In the genomic region with DNA sequence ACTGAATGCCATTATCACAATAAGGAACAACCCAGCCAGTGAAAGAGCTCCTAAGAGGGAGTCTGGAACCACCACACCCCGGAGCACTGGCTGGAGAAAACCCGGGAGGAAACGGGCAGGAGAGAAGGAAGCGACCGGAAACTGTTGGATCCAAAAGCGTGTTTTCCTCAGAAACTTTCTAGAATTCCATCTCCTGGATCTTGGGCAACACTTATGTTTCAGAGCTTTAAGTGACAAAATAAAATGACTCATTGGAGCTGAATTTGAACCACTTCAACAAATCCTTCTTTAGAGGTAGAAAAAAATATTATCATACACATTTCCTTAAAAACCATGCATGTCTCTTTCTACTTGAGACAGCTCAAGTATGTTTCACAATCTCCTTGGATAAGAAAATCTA, we compare ENCODE assay signal across 31 mouse cellular contexts. TPM values are rescaled to one million over a fixed set of nuclear protein-coding genes. Genes with fewer than 3 reads are reported as not detected.
"Had no signal": no experiment of that assay in that cellular context is flagged by ENCODE, and none has a peak within 500 bp of the region (broad histone marks: within the 10 kb centered on the region; RNA-seq: fewer than 3 reads in every experiment).

No protein-coding gene starts in this region.

- H3K9me3 ChIP-seq: embryonic facial prominence, embryonic 10.5 days; embryonic facial prominence, embryonic 15.5 days; forebrain, embryonic 13.5 days; forebrain, embryonic 15.5 days had no signal

- H3K36me3 ChIP-seq: forebrain, embryonic 10.5 days; forebrain, embryonic 12.5 days; forebrain, embryonic 15.5 days had no signal

- H3K4me3 ChIP-seq: embryonic facial prominence, embryonic 10.5 days; embryonic facial prominence, embryonic 12.5 days; embryonic facial prominence, embryonic 13.5 days; embryonic facial prominence, embryonic 15.5 days; erythroblast, embryonic 14.5 days; forebrain, embryonic 10.5 days; forebrain, embryonic 12.5 days; forebrain, embryonic 13.5 days; forebrain, embryonic 15.5 days; gastrocnemius, adult 2 months; heart, adult 2 months had no signal

- ATAC-seq: forebrain, embryonic 13.5 days; forebrain, embryonic 14.5 days; forebrain, embryonic 15.5 days; forebrain, embryonic 16.5 days; forebrain, postnatal 0 days had no signal

- H3K27ac ChIP-seq: embryonic facial prominence, embryonic 10.5 days; embryonic facial prominence, embryonic 12.5 days; embryonic facial prominence, embryonic 13.5 days; embryonic facial prominence, embryonic 15.5 days; forebrain, embryonic 10.5 days; forebrain, embryonic 12.5 days; forebrain, embryonic 13.5 days; forebrain, embryonic 15.5 days; gastrocnemius, adult 2 months; heart, adult 2 months had no signal

- H3K27me3 ChIP-seq: embryonic facial prominence, embryonic 12.5 days; embryonic facial prominence, embryonic 13.5 days; embryonic facial prominence, embryonic 15.5 days; forebrain, embryonic 12.5 days; forebrain, embryonic 13.5 days; forebrain, embryonic 15.5 days had no signal

- DNase-seq: cerebellum, adult 2 months; cerebellum, adult 8-10 months; cerebellum, adult 9-10 months; cerebellum, adult 9-11 months; cerebellum, postnatal 10 days; cerebellum, postnatal 14 days; cerebellum, postnatal 25 days; cerebellum, postnatal 36 days; embryo, embryonic 11 days; forebrain, postnatal 0 days; gastrocnemius, adult 2 months; gastrocnemius, postnatal 10 days; gastrocnemius, postnatal 14 days; gastrocnemius, postnatal 25 days; gastrocnemius, postnatal 36 days; heart, adult 11 months; heart, adult 18-20 months; heart, adult 2 months had no signal

- H3K4me2 ChIP-seq: embryonic facial prominence, embryonic 12.5 days; embryonic facial prominence, embryonic 13.5 days; embryonic facial prominence, embryonic 15.5 days; forebrain, embryonic 12.5 days; forebrain, embryonic 13.5 days; forebrain, embryonic 15.5 days had no signal

- H3K4me1 ChIP-seq: embryonic facial prominence, embryonic 10.5 days; embryonic facial prominence, embryonic 12.5 days; embryonic facial prominence, embryonic 13.5 days; embryonic facial prominence, embryonic 15.5 days had no signal

- H3K9ac ChIP-seq: embryonic facial prominence, embryonic 12.5 days; embryonic facial prominence, embryonic 13.5 days; embryonic facial prominence, embryonic 15.5 days; forebrain, embryonic 12.5 days; forebrain, embryonic 13.5 days; forebrain, embryonic 15.5 days; forebrain, postnatal 0 days had no signal

RNA-seq across cellular contexts. Expression of gene Kcnmb4, which starts 52.7 kb away (rescaled TPM):
- total RNA-seq: gastrocnemius, adult 18-20 months; gastrocnemius, postnatal 36 days; granulocyte monocyte progenitor cell, adult 5-6 weeks had no signal
- polyA plus RNA-seq: erythroblast, embryonic 14.5 days had no signal
